Mouse (Mus musculus): ENCODE data around the gene Neurod2. TPM values are rescaled to one million over a fixed set of nuclear protein-coding genes. Genes with fewer than 3 reads are reported as not detected.

The Neurod2 gene
- total and polyA plus RNA-seq, 2 experiments from 2014 or later = 3.3 to 24.4 TPM

- WGBS = 96% methylated on average over 5 of the region's 5 CpGs
These were observed 35.0 kb upstream of the Neurod2 start for GRCm38 (mm10) chr11:98364410-98364809.

GRCm38 (mm10) chr11:98363817-98364216 lies 34.4 kb upstream of the Neurod2 start:
- Histone ChIP-seq H3K36me3 (ENCODE audit: insufficient read depth, low read length) (no peaks in the 10 kb centered on the region), H3K27me3 (ENCODE audit: insufficient read depth, low read length) (no peaks in the 10 kb centered on the region), H3K4me2 (ENCODE audit: low read depth, low read length, poor library complexity, severe bottlenecking) (no peak overlapping the region), H3K4me1 (ENCODE audit: insufficient read depth, low read length) (peaks cover 13% of the 10 kb centered on the region), H3K4me3 (ENCODE audit: low read depth, low read length) (no peak overlapping the region), H3K9ac (replicated peaks; ENCODE audit: low read length, poor library complexity, severe bottlenecking) (no peak overlapping the region), H3K27ac (ENCODE audit: low read depth, low read length) (no peak overlapping the region), H3K9me3 (ENCODE audit: low read length) (no peaks in the 10 kb centered on the region)
- no peak for TF ChIP-seq CTCF (IDR thresholded peaks at IDR 0.05)
- DNase-seq (ENCODE audit: low spot score) (no peak), ATAC-seq (ENCODE audit: low FRiP score) (no peak)
- WGBS = 84% methylated on average over 5 of the region's 5 CpGs

More at GRCm38 (mm10) chr11:98364410-98364809, 35.0 kb upstream of the Neurod2 start:
- no peaks in the 10 kb centered on the region for H3K27me3 ChIP-seq (ENCODE audit: insufficient read depth, low read length)
- no peaks in the 10 kb centered on the region for H3K36me3 ChIP-seq (ENCODE audit: insufficient read depth, low read length)
- no peaks in the 10 kb centered on the region for H3K9me3 ChIP-seq (ENCODE audit: low read length)
- H3K4me3 ChIP-seq (ENCODE audit: low read depth, low read length) = no peak overlapping the region
- DNase-seq (ENCODE audit: low spot score) = no peak
- H3K27ac ChIP-seq (ENCODE audit: low read depth, low read length) = no peak overlapping the region
- no peak overlapping the region for H3K4me2 ChIP-seq (ENCODE audit: low read depth, low read length, poor library complexity, severe bottlenecking)
- TF ChIP-seq CTCF (IDR thresholded peaks at IDR 0.05) = no peak
- ATAC-seq (ENCODE audit: low FRiP score) = no peak
- no peak overlapping the region for H3K9ac ChIP-seq (replicated peaks; ENCODE audit: low read length, poor library complexity, severe bottlenecking)
- H3K4me1 ChIP-seq (ENCODE audit: insufficient read depth, low read length) = peaks cover 10% of the 10 kb centered on the region

GRCm38 (mm10) chr11:98360866-98361521 lies 31.5 kb upstream of the Neurod2 start:
- no peak overlapping the region for H3K4me3 ChIP-seq (ENCODE audit: low read depth, low read length)
- H3K9me3 ChIP-seq (ENCODE audit: low read length) = no peaks in the 10 kb centered on the region
- H3K27ac ChIP-seq (ENCODE audit: low read depth, low read length) = peak overlapping the region; percentile 32; the same call in 1 of the 2 replicates
- TF ChIP-seq CTCF (IDR thresholded peaks at IDR 0.05) = no peak
- H3K36me3 ChIP-seq (ENCODE audit: insufficient read depth, low read length) = no peaks in the 10 kb centered on the region
- ATAC-seq (ENCODE audit: low FRiP score) (no peak), DNase-seq (ENCODE audit: low spot score) (peak; percentile 65)
- WGBS = 30% methylated on average over 9 of the region's 9 CpGs
- H3K27me3 ChIP-seq (ENCODE audit: insufficient read depth, low read length) = no peaks in the 10 kb centered on the region
- H3K4me1 ChIP-seq (ENCODE audit: insufficient read depth, low read length) = peaks cover 16% of the 10 kb centered on the region
- H3K9ac ChIP-seq (replicated peaks; ENCODE audit: low read length, poor library complexity, severe bottlenecking) = 0 out of 2 replicates have a peak overlapping the region, but pooled peaks have one; percentile 42
- H3K4me2 ChIP-seq (ENCODE audit: low read depth, low read length, poor library complexity, severe bottlenecking) = no peak overlapping the region

GRCm38 (mm10) chr11:98358161-98359083 lies 29.0 kb upstream of the Neurod2 start, which contains the start of gene Stard3:
Gene Stard3, plus strand, starts transcription at chr11:98358368.
- Histone ChIP-seq H3K9ac (replicated peaks; ENCODE audit: low read length, poor library complexity, severe bottlenecking) (peak within 1 kb of the TSS; percentile 60), H3K9me3 (ENCODE audit: low read length) (no peaks in the 10 kb centered on the region), H3K27me3 (ENCODE audit: insufficient read depth, low read length) (no peaks in the 10 kb centered on the region), H3K36me3 (ENCODE audit: insufficient read depth, low read length) (no peaks in the 10 kb centered on the region), H3K4me3 (ENCODE audit: low read depth, low read length) (peak within 1 kb of the TSS; percentile 59), H3K4me2 (ENCODE audit: low read depth, low read length, poor library complexity, severe bottlenecking) (peak within 1 kb of the TSS; percentile 81), H3K4me1 (ENCODE audit: insufficient read depth, low read length) (peaks cover 16% of the 10 kb centered on the region), H3K27ac (ENCODE audit: low read depth, low read length) (peak within 1 kb of the TSS; percentile 73)
- ATAC-seq (ENCODE audit: low FRiP score) (peak; percentile 88), DNase-seq (ENCODE audit: low spot score) (peak; percentile 93)
- WGBS = under 1% methylated on average over 49 of the region's 60 CpGs
- no peak for TF ChIP-seq CTCF (IDR thresholded peaks at IDR 0.05)

- Histone ChIP-seq H3K4me1 (ENCODE audit: insufficient read depth, low read length) (peaks cover 16% of the 10 kb centered on the region), H3K9me3 (ENCODE audit: low read length) (no peaks in the 10 kb centered on the region), H3K4me3 (ENCODE audit: low read depth, low read length) (peak overlapping the region; percentile 59), H3K36me3 (ENCODE audit: insufficient read depth, low read length) (no peaks in the 10 kb centered on the region), H3K27ac (ENCODE audit: low read depth, low read length) (peak overlapping the region; percentile 73; the same call in 1 of the 2 replicates), H3K4me2 (ENCODE audit: low read depth, low read length, poor library complexity, severe bottlenecking) (peak overlapping the region; percentile 81), H3K27me3 (ENCODE audit: insufficient read depth, low read length) (peaks cover 5% of the 10 kb centered on the region; the same call in 1 of the 2 replicates), H3K9ac (replicated peaks; ENCODE audit: low read length, poor library complexity, severe bottlenecking) (peak overlapping the region; percentile 51; the same call in 1 of the 2 replicates)
- no peak for ATAC-seq (ENCODE audit: low FRiP score)
- DNase-seq (ENCODE audit: low spot score) = no peak
- whole genome bisulfite sequencing = 9% methylated on average over 13 of the region's 13 CpGs
- TF ChIP-seq CTCF (IDR thresholded peaks at IDR 0.05) = no peak
These were observed 28.1 kb upstream of the Neurod2 start for GRCm38 (mm10) chr11:98357396-98358160.

Measured in midbrain, postnatal 0 days (tissue).